Mouse (Mus musculus) megakaryocyte, adult 5-6 weeks (primary cell): ENCODE results near the gene Gpr150. TPM values are rescaled to one million over a fixed set of nuclear protein-coding genes. Genes with fewer than 3 reads are reported as not detected.

Source experiments
- ATAC-seq: 2 replicates; pipeline ENCODE4 v1.8.0; 2016; ENCODE audit warnings: mild to moderate bottlenecking, inconsistent platforms; ENCODE audit not compliant: poor library complexity, severe bottlenecking
- total RNA-seq, 2 experiments: library from RNA; stranded (forward) in 1 of 2; stranded (reverse) in 1 of 2; fragments of 153-499, 151-499 nt in 1 of 2; fragments of 221-1000, 200-1000 nt in 1 of 2; gene quantifications; 2 replicates each; pipeline versions ENCODE4 v1.2.3 to v1.2.4; 2015 to 2017

Gene Gpr150
- total RNA-seq, 2 experiments from 2014 or later, result 0.42 TPM; not detected in 1

GRCm38 (mm10) chr13:76017465-76017864, 39.3 kb downstream of the Gpr150 start:
- no peak for ATAC-seq

GRCm38 (mm10) chr13:76014511-76014910, 42.3 kb downstream of the Gpr150 start:
- ATAC-seq, result no peak

Other genes starting within 250 kb of the Gpr150 start
- gene Glrx, start 217.1 kb downstream of the Gpr150 start, total RNA-seq (2015), result 272 and 276 TPM in 2 replicates
- 147 and 155 TPM in 2 replicates for gene Glrx, start 217.1 kb downstream of the Gpr150 start, total RNA-seq (2017)
- gene Rhobtb3, start 113.1 kb downstream of the Gpr150 start, total RNA-seq (2015), result 0.36 and 0.96 TPM in 2 replicates
- 0.55 and 0.77 TPM in 2 replicates for gene Rhobtb3, start 113.1 kb downstream of the Gpr150 start, total RNA-seq (2017)
- not detected in 2 replicates for gene Spata9, start 89.8 kb downstream of the Gpr150 start, total RNA-seq (2015)
- gene Spata9, start 89.8 kb downstream of the Gpr150 start, total RNA-seq (2017), result 0.73 TPM in 1 of 2 replicates, not detected in the other
- 20.5 and 21.5 TPM in 2 replicates for gene Rfesd, start 38.3 kb downstream of the Gpr150 start, total RNA-seq (2015)
- gene Rfesd, start 38.3 kb downstream of the Gpr150 start, total RNA-seq (2017), result 15.3 and 16.1 TPM in 2 replicates
- 11.8 and 14.2 TPM in 2 replicates for gene Arsk, start 41.7 kb upstream of the Gpr150 start, total RNA-seq (2015)
- gene Arsk, start 41.7 kb upstream of the Gpr150 start, total RNA-seq (2017), result 13.5 and 15.2 TPM in 2 replicates
- 10.0 and 14.1 TPM in 2 replicates for gene Ttc37, start 41.7 kb upstream of the Gpr150 start, total RNA-seq (2015)
- 16.3 and 23.2 TPM in 2 replicates for gene Ttc37, start 41.7 kb upstream of the Gpr150 start, total RNA-seq (2017)
- not detected in 2 replicates for gene Fam81b, start 248.1 kb upstream of the Gpr150 start, total RNA-seq (2015)
- not detected in 2 replicates for gene Fam81b, start 248.1 kb upstream of the Gpr150 start, total RNA-seq (2017)